Mouse (Mus musculus): ENCODE measurements around the gene Rhof. TPM values are rescaled to one million over a fixed set of nuclear protein-coding genes. Genes with fewer than 3 reads are reported as not detected.
A peak's percentile ranks its signal among the peaks of the same experiment; 100 is the strongest.

The Rhof gene
- polyA plus RNA-seq, 1 experiment from 2014 or later = 4.2 TPM

DNA sequence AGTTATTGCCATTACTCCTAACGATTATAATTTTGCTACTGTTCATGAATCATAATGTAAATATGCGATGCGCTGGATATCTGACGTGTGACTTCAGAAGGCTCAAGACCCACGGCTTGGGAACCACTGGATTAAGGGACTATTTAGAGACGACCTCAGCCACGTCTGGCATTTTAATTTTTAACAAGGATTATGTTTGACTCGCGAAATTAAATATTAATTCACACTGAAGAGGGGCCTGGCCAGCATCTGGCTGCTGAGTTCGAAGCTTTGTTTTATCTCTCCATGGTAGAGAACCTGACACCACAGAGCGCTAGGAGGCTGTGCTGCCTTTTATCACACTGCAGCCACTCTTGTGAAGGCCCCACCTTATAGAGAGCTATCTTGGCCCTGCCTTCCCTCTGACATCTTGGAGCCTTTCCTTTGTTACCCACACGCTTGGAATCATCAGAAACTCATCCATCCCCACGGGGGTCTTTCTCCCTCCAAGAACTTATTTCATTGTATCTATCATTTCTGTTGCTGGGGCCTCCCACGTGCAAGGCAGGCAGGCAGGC, 39.3 kb downstream of the Rhof start:
- Histone ChIP-seq H3K36me3 (0 out of 2 replicates have a peak, but pooled peaks cover 3% of the 10 kb centered on the region), H3K9ac (no peak overlapping the region), H3K27ac (replicated peaks) (peak overlapping the region; percentile 23; the same call in 1 of the 2 replicates), H3K4me3 (no peak overlapping the region), H3K27me3 (no peaks in the 10 kb centered on the region), H3K4me2 (no peak overlapping the region), H3K9me3 (no peaks in the 10 kb centered on the region), H3K4me1 (replicated peaks) (peaks cover 20% of the 10 kb centered on the region)
- WGBS = 72% methylated on average over 14 of the region's 14 CpGs
- ATAC-seq (ENCODE audit: low read depth) = no peak

DNA sequence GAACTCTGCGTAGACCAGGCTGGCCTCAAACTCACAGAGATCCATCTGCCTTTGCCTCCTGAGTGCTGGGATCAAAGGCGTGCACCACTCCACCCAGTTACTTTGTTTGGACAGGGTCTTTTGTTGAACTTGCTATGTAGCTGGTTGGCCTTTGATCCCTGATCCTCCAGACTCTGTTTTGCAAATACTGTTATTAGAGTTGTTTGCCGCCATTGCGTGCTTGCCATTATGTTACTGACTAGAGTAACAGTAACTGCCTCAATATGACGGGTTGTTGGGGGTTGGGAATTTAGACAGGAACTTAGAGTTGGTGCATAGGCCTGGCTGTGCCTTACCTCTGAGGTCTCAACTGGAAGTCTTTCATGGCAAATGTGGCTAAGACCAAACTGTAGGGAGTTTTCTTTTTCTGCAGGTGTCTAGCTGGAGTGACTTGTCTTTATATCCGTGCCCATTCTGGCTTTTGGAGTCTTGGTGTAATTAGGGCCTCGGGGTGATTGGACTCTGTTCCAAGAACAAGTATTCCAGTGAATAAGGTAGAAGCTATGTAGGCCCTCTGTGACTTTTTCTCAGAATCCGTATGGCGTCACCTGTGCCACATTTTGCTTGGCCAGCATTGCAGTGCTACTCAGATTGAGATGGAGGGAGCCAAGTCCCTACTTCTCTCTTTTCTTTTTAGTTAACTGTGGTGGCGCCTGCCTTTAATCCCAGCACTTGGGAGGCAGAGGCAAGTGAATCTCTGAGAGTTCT, 41.8 kb downstream of the Rhof start:
- H3K27ac ChIP-seq (replicated peaks) = no peak overlapping the region
- no peak for ATAC-seq (ENCODE audit: low read depth)
- whole genome bisulfite sequencing = 86% methylated on average over 10 of the region's 10 CpGs

GRCm38 (mm10) chr5:123088784-123089183, 43.7 kb downstream of the Rhof start:
- Histone ChIP-seq H3K27me3 (no peaks in the 10 kb centered on the region), H3K4me2 (no peak overlapping the region), H3K9ac (no peak overlapping the region), H3K9me3 (no peaks in the 10 kb centered on the region), H3K4me1 (replicated peaks) (peaks cover 6% of the 10 kb centered on the region; the same call in 1 of the 2 replicates), H3K4me3 (no peak overlapping the region), H3K36me3 (0 out of 2 replicates have a peak, but pooled peaks cover 3% of the 10 kb centered on the region), H3K27ac (replicated peaks) (no peak overlapping the region)
- 94% methylated on average over 4 of the region's 4 CpGs for WGBS
- ATAC-seq (ENCODE audit: low read depth) = no peak

More for the DNA sequence above, 41.8 kb downstream of the Rhof start:
- H3K4me3 ChIP-seq = no peak overlapping the region
- H3K36me3 ChIP-seq = 0 out of 2 replicates have a peak, but pooled peaks cover 3% of the 10 kb centered on the region
- peaks cover 20% of the 10 kb centered on the region for H3K4me1 ChIP-seq (replicated peaks)
- no peaks in the 10 kb centered on the region for H3K9me3 ChIP-seq
- no peak overlapping the region for H3K9ac ChIP-seq
- no peaks in the 10 kb centered on the region for H3K27me3 ChIP-seq
- no peak overlapping the region for H3K4me2 ChIP-seq

- H3K36me3 ChIP-seq = 0 out of 2 replicates have a peak, but pooled peaks cover 3% of the 10 kb centered on the region
- H3K27ac ChIP-seq (replicated peaks) = no peak overlapping the region
- H3K9ac ChIP-seq = no peak overlapping the region
- H3K4me3 ChIP-seq = no peak overlapping the region
- ATAC-seq (ENCODE audit: low read depth) = no peak
- no peaks in the 10 kb centered on the region for H3K4me1 ChIP-seq (replicated peaks)
- no peaks in the 10 kb centered on the region for H3K9me3 ChIP-seq
- no peak overlapping the region for H3K4me2 ChIP-seq
- 86% methylated on average over 2 of the region's 2 CpGs for WGBS
- no peaks in the 10 kb centered on the region for H3K27me3 ChIP-seq
Measured at GRCm38 (mm10) chr5:123086501-123086900, 46.0 kb downstream of the Rhof start.

DNA sequence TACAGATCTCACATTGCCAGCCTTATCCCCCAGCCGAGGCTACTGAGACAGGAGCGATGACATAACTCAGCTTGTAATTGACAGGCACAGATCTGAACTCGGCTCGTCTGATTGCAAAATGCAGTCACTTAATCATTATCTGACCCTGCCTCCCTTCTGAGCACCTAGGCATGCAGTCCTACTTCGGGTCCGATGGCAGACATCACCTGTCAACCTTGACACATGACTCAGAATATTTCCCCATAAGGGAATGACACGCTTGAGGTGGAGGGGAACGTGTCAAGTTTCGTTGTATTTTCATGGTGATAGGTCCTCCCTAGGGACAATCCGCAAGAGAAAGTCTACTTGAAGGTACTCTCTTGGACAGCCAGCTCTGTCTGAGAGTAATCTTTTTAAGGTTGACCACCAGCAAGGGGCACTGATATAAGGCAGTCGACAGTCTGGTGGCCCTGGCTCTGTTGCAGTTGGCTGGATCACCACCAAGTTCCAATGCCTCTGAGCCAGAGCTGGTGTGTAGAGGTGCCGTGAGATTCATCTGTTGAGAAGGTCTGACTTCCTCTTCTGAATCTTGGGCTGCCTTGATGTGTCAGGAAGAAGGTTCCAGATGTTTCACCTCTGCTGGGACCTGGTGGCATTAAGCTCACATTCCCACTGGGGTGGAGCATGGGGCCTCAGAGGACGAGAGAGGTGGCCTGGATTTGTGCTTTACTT, 49.0 kb downstream of the Rhof start:
- H3K4me1 ChIP-seq (replicated peaks) = peaks cover 6% of the 10 kb centered on the region; the same call in 1 of the 2 replicates
- H3K4me2 ChIP-seq = no peak overlapping the region
- H3K27ac ChIP-seq (replicated peaks) = no peak overlapping the region
- H3K27me3 ChIP-seq = no peaks in the 10 kb centered on the region
- 0 out of 2 replicates have a peak, but pooled peaks cover 2% of the 10 kb centered on the region for H3K36me3 ChIP-seq
- no peak overlapping the region for H3K4me3 ChIP-seq
- H3K9ac ChIP-seq = no peak overlapping the region
- no peak for ATAC-seq (ENCODE audit: low read depth)
- 73% methylated on average over 13 of the region's 13 CpGs for WGBS
- no peaks in the 10 kb centered on the region for H3K9me3 ChIP-seq

GRCm38 (mm10) chr5:123080510-123080909, 52.0 kb downstream of the Rhof start:
- Histone ChIP-seq H3K27me3 (no peaks in the 10 kb centered on the region), H3K4me3 (no peak overlapping the region), H3K36me3 (no peaks in the 10 kb centered on the region), H3K27ac (replicated peaks) (no peak overlapping the region), H3K4me1 (replicated peaks) (peaks cover 27% of the 10 kb centered on the region), H3K9me3 (no peaks in the 10 kb centered on the region), H3K9ac (no peak overlapping the region), H3K4me2 (no peak overlapping the region)
- 94% methylated on average over 13 of the region's 13 CpGs for WGBS
- no peak for ATAC-seq (ENCODE audit: low read depth)

DNA sequence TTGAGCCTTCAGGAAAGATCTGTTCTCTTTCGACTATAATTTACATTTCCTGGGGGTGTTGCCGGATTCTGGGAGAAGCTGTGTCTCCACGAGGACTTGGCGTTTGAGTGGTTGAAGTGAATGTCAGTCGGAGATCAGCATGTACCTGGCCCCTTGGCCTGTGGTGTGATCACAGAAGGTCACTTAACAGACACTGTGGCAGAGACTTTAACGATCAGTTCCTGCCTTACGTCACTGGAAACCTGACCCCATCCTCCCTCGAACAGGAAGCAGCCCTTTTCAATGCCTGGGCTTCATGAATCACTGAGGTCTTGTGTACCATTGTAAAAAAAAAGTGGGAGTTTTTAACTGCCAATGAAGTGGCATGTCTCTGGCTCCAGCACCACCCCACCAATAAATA, 52.5 kb downstream of the Rhof start:
- ATAC-seq (ENCODE audit: low read depth) = no peak
- H3K9ac ChIP-seq = no peak overlapping the region

DNA sequence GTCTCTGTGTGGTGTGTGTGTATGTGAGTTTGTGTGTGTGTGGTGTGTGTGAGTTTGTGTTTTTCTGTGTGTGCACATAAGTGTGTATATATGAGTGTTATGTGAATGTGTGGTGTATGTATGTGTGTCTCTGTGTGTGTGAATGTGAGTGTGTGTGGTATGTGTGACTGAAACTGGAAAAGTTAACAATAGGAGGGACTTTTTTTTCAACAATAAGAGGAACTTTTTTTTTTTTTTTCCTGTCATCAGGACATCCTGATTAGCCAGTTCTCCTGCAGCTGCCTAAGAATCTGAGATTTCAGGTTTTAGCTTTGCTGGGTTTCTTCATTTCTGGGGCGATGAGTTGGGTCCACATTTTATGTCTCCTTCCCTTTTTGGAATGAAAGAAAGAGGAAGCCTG, 52.9 kb downstream of the Rhof start:
- Histone ChIP-seq H3K27me3 (no peaks in the 10 kb centered on the region), H3K4me1 (replicated peaks) (peaks cover 30% of the 10 kb centered on the region), H3K4me3 (no peak overlapping the region), H3K36me3 (no peaks in the 10 kb centered on the region), H3K27ac (replicated peaks) (no peak overlapping the region), H3K9me3 (no peaks in the 10 kb centered on the region), H3K4me2 (no peak overlapping the region), H3K9ac (no peak overlapping the region)
- WGBS = 70% methylated on average over 1 of the region's 1 CpGs
- ATAC-seq (ENCODE audit: low read depth) = no peak

More for the DNA sequence above, 52.5 kb downstream of the Rhof start:
- Histone ChIP-seq H3K4me2 (no peak overlapping the region), H3K36me3 (no peaks in the 10 kb centered on the region), H3K4me3 (no peak overlapping the region), H3K9me3 (no peaks in the 10 kb centered on the region), H3K4me1 (replicated peaks) (peaks cover 30% of the 10 kb centered on the region), H3K27me3 (no peaks in the 10 kb centered on the region), H3K27ac (replicated peaks) (no peak overlapping the region)
- 76% methylated on average over 8 of the region's 8 CpGs for WGBS

- Histone ChIP-seq H3K9me3 (no peaks in the 10 kb centered on the region), H3K27ac (replicated peaks) (peak overlapping the region; percentile 74), H3K4me2 (peak overlapping the region; percentile 95), H3K4me1 (replicated peaks) (peaks cover 30% of the 10 kb centered on the region), H3K9ac (peak overlapping the region; percentile 80), H3K36me3 (no peaks in the 10 kb centered on the region), H3K4me3 (peak overlapping the region; percentile 82), H3K27me3 (no peaks in the 10 kb centered on the region)
- peak; percentile 93 for ATAC-seq (ENCODE audit: low read depth)
- WGBS = 5% methylated on average over 35 of the region's 35 CpGs
Measured at GRCm38 (mm10) chr5:123076419-123077281, 55.8 kb downstream of the Rhof start.

DNA sequence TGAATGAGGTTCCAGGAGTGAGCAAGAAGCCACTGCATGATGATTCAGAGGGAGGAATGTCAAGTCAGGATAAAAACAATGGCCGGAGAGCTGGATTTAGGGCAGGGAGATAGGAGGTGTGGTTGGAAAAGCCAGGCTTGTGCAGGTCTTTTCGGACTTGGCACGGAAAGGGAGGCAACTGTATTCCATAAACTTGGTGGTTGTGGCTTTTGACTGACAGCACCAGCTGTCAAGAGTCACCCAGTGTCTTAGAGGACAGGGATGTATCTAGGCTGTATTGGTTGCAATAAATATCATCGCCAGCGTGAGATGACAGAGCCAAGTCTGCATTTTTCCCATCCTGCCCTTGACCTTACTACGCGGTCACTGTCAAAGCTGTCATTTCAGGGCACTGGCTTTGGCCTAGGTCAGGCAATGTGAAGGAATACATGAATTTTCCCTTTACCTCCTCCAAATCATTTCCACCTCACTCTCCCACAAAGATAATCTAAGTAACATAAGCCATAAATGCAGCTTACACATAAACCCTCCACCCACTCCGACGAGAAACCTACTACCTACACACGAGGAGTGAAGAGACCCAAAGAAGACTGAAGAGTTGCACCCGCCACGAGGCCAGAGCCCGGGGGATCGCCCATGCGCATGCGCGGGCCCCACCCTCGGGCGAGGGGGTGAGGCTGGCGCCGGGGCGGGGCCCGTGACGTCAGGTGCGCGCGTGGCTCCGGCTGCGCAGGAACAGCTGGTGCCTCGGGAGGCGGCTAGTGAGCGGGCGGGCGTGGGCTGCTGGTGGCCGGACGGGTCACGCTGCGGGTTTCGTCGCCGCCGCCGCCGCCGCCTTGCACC, 56.7 kb downstream of the Rhof start:
- H3K4me2 ChIP-seq = peak overlapping the region; percentile 95
- H3K36me3 ChIP-seq = no peaks in the 10 kb centered on the region
- peak overlapping the region; percentile 75 for H3K27ac ChIP-seq (replicated peaks)
- H3K27me3 ChIP-seq = no peaks in the 10 kb centered on the region
- WGBS = 8% methylated on average over 45 of the region's 45 CpGs
- peak; percentile 94 for ATAC-seq (ENCODE audit: low read depth)
- no peaks in the 10 kb centered on the region for H3K9me3 ChIP-seq
- H3K4me3 ChIP-seq = peak overlapping the region; percentile 82
- H3K9ac ChIP-seq = peak overlapping the region; percentile 80
- H3K4me1 ChIP-seq (replicated peaks) = peaks cover 30% of the 10 kb centered on the region

GRCm38 (mm10) chr5:123068714-123069113, 63.8 kb downstream of the Rhof start:
- WGBS = 83% methylated on average over 2 of the region's 2 CpGs
- H3K9me3 ChIP-seq = no peaks in the 10 kb centered on the region
- H3K9ac ChIP-seq = no peak overlapping the region
- ATAC-seq (ENCODE audit: low read depth) = no peak
- H3K36me3 ChIP-seq = no peaks in the 10 kb centered on the region
- H3K4me3 ChIP-seq = no peak overlapping the region
- no peak overlapping the region for H3K4me2 ChIP-seq
- H3K4me1 ChIP-seq (replicated peaks) = no peaks in the 10 kb centered on the region
- H3K27ac ChIP-seq (replicated peaks) = no peak overlapping the region
- no peaks in the 10 kb centered on the region for H3K27me3 ChIP-seq

Measured in neural tube, embryonic 13.5 days (tissue).